ENCODE assay signal across 26 mouse cellular contexts in the genomic region with DNA sequence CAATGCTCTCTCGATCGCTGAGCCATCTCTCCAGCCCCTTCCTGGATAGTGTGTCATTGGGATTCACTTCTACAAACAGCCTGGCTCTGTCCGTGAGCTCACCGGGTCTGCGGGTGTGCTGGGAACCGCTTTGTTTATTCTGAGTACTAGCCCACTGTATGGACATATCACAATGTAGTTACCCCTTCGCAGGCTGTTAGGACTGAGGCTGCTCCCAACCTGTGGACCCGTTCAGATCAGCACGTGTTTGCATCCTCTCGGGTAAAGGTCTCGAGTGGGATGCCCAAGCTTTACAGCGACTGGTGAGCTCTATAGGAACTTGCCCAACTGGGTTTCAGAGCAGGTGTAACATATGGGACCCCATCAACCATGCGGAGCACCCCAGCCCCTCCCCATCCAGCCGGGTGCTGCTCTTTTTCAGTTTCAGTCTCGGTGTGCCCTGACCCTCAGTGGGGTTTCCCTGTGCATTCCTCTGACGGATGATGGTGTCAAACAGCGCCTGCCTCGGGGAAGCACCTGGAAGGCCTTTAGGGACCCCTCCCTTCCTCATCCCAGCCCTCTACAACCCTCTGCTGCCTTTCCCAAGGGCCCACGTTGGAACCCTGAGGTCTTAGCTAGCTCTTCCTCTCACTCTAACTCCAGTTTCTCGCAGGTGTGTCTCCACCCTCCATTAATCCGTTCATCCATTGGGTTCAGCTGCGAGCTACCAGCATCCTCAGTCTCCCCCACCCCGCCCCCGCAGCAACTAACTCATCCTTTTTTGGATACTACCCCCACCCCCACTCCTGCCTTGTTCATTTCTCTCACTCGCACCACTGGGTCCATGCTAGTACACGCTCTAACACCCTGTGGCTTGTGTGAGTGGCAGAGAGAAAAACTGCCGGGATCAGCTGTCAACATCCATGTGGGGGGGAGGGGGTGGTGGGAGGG. TPM values are rescaled to one million over a fixed set of nuclear protein-coding genes. Genes with fewer than 3 reads are reported as not detected.
DNase-seq lines count a peak whose midpoint lies in the region; ATAC-seq and TF ChIP-seq lines count a peak whose summit lies in the region.
"Had no signal": no experiment of that assay in that cellular context is flagged by ENCODE, and none has a peak within 500 bp of the region (broad histone marks: within the 10 kb centered on the region; RNA-seq: fewer than 3 reads in every experiment).

No protein-coding gene starts in this region.

- H3K4me1 ChIP-seq in embryonic facial prominence, embryonic 13.5 days: peaks cover 8% of the 10 kb centered on the region
- H3K4me1 ChIP-seq in embryonic facial prominence, embryonic 10.5 days: peaks cover 25% of the 10 kb centered on the region
- peaks cover 0 to 20% of the 10 kb centered on the region in 2 experiments; a peak in 2 of 4 replicates for H3K4me1 ChIP-seq in ES-E14 (ENCODE audit: control insufficient read depth in 2 of 2, insufficient read depth in 2 of 2, low read length in 2 of 2, poor library complexity in 1 of 2)
- H3K4me1 ChIP-seq: hindbrain, embryonic 15.5 days; neural tube, embryonic 12.5 days had no signal

- no peak overlapping the region for H3K4me2 ChIP-seq in embryonic facial prominence, embryonic 13.5 days
- H3K4me2 ChIP-seq: hindbrain, embryonic 15.5 days; limb, embryonic 15.5 days; neural tube, embryonic 12.5 days had no signal

- no peak overlapping the region for H3K27ac ChIP-seq in embryonic facial prominence, embryonic 13.5 days
- H3K27ac ChIP-seq in embryonic facial prominence, embryonic 10.5 days (replicated peaks): no peak overlapping the region
- H3K27ac ChIP-seq in ES-E14 (ENCODE audit: insufficient read depth, low read depth, low read length, poor library complexity, severe bottlenecking): no peak overlapping the region
- H3K27ac ChIP-seq: gastrocnemius, adult 2 months; hindbrain, embryonic 15.5 days; limb, embryonic 15.5 days; neural tube, embryonic 12.5 days had no signal

- in situ Hi-C loops in ES-E14 (cut with MboI; ENCODE audit: low sequenced_read_pairs in 2 of 2, unreplicated experiment in 2 of 2): loop anchor here in 1 of 2 experiments (5.0 to 10.0 kb wide), 2 partner anchors 37 to 450 kb away; no protein-coding TSS in a partner anchor

- H3K9ac ChIP-seq in embryonic facial prominence, embryonic 13.5 days: no peak overlapping the region
- H3K9ac ChIP-seq in ES-E14 (ENCODE audit: insufficient read depth, low read depth, low read length, poor library complexity, severe bottlenecking): peak overlapping the region; percentile 37; the same call in 1 of the 2 replicates
- H3K9ac ChIP-seq: hindbrain, embryonic 15.5 days; limb, embryonic 15.5 days; neural tube, embryonic 12.5 days had no signal

- H3K36me3 ChIP-seq in embryonic facial prominence, embryonic 13.5 days: no peaks in the 10 kb centered on the region
- no peaks in the 10 kb centered on the region for H3K36me3 ChIP-seq in embryonic facial prominence, embryonic 10.5 days (replicated peaks)
- no peaks in the 10 kb centered on the region for H3K36me3 ChIP-seq in ES-E14 (ENCODE audit: control insufficient read depth, insufficient read depth, low read length, poor library complexity, severe bottlenecking)
- H3K36me3 ChIP-seq in splenic B cell, adult 2 months (ENCODE audit: control insufficient read depth, insufficient read depth, low read length, poor library complexity, severe bottlenecking): no peaks in the 10 kb centered on the region
- H3K36me3 ChIP-seq: hindbrain, embryonic 15.5 days; limb, embryonic 15.5 days; midbrain, embryonic 10.5 days; neural tube, embryonic 12.5 days had no signal

- ATAC-seq in embryonic facial prominence, embryonic 13.5 days (ENCODE audit: insufficient number of reproducible peaks, insufficient read depth, low FRiP score, low TSS enrichment, low read depth): 0 out of 2 replicates have a peak, but pooled peaks have one; percentile 38
- no peak for ATAC-seq in megakaryocyte-erythroid progenitor cell, adult 5-6 weeks (replicated peaks; ENCODE audit: low FRiP score, low TSS enrichment, poor library complexity, severe bottlenecking)
- ATAC-seq: intestine, postnatal 0 days had no signal

- intact Hi-C loops in left cerebral cortex, postnatal 10 days (cut with DNase I): loop anchor here (1.0 to 10.0 kb wide), 2 partner anchors 41 to 450 kb away; no protein-coding TSS in a partner anchor

- DNase-seq in embryonic facial prominence, embryonic 10.5 days (ENCODE audit: low spot score): no peak
- peak; percentile 45 to 51 for DNase-seq in spleen, postnatal 36 days (ENCODE audit: low spot score in 2 of 2)
- DNase-seq in spleen, postnatal 10 days (ENCODE audit: low spot score in 2 of 2): no peak
- no peak for DNase-seq in ES-E14 (ENCODE audit: low read depth, low spot score)
- DNase-seq in splenic B cell, adult 2 months (ENCODE audit: low read depth, low spot score): peak; percentile 77
- no peak for DNase-seq in left cerebral cortex, postnatal 10 days (ENCODE audit: extremely low spot score in 1 of 2, low spot score in 2 of 2)
- DNase-seq: adrenal gland, postnatal 25 days; cerebellum, adult 11 months; cerebellum, postnatal 25 days; embryo, embryonic 11 days; gastrocnemius, adult 2 months; heart, adult 11 months; heart, postnatal 4 days; layer of hippocampus, postnatal 36 days; lung, adult 2 months; lung, postnatal 4 days; right cerebral cortex, adult 18-20 months; thymus, postnatal 25 days had no signal

- peaks cover 8% of the 10 kb centered on the region for H3K9me3 ChIP-seq in embryonic facial prominence, embryonic 13.5 days
- peaks cover 2% of the 10 kb centered on the region; the same call in 1 of the 2 replicates for H3K9me3 ChIP-seq in embryonic facial prominence, embryonic 10.5 days
- H3K9me3 ChIP-seq in ES-E14 (ENCODE audit: control insufficient read depth, insufficient read depth, low read depth, low read length): no peaks in the 10 kb centered on the region
- H3K9me3 ChIP-seq: hindbrain, embryonic 15.5 days; neural tube, embryonic 12.5 days had no signal

- no peak overlapping the region for H3K4me3 ChIP-seq in embryonic facial prominence, embryonic 13.5 days
- H3K4me3 ChIP-seq in embryonic facial prominence, embryonic 10.5 days: no peak overlapping the region
- H3K4me3 ChIP-seq in ES-E14 (ENCODE audit: insufficient read depth in 1 of 2, low read depth in 1 of 2, low read length in 2 of 2, poor library complexity in 1 of 2, severe bottlenecking in 1 of 2): peak overlapping the region in 1 of 2 experiments; percentile 21; a peak in 1 of 4 replicates
- H3K4me3 ChIP-seq: gastrocnemius, adult 2 months; hindbrain, embryonic 15.5 days; limb, embryonic 15.5 days; midbrain, embryonic 10.5 days; neural tube, embryonic 12.5 days had no signal

- 29% methylated on average over 27 of the region's 27 CpGs for WGBS in embryonic facial prominence, embryonic 13.5 days
- 32% methylated on average over 27 of the region's 27 CpGs for WGBS in embryonic facial prominence, embryonic 10.5 days

- peaks cover 4% of the 10 kb centered on the region; the same call in 1 of the 2 replicates for H3K27me3 ChIP-seq in embryonic facial prominence, embryonic 13.5 days
- H3K27me3 ChIP-seq in embryonic facial prominence, embryonic 10.5 days (replicated peaks; ENCODE audit: low read depth, poor library complexity, severe bottlenecking): peaks cover 17% of the 10 kb centered on the region; the same call in 1 of the 2 replicates
- no peaks in the 10 kb centered on the region for H3K27me3 ChIP-seq in splenic B cell, adult 2 months (ENCODE audit: control insufficient read depth, insufficient read depth, low read length, poor library complexity, severe bottlenecking)
- H3K27me3 ChIP-seq: hindbrain, embryonic 15.5 days; limb, embryonic 15.5 days; neural tube, embryonic 12.5 days had no signal

TF ChIP-seq in ES-E14, 5 proteins besides CTCF, POLR2A, EP300 and RAD21:
- TF ChIP-seq ZNF384 (IDR thresholded peaks at IDR 0.05; ENCODE audit: low read depth, low read length): no peak
- TF ChIP-seq HCFC1 (IDR thresholded peaks at IDR 0.05; ENCODE audit: borderline replicate concordance, insufficient read depth, low read length): no peak
- TF ChIP-seq MAFK (IDR thresholded peaks at IDR 0.05; ENCODE audit: insufficient read depth, low read depth, low read length): no peak

RNA-seq across cellular contexts. Expression of a gene that starts 14.1 kb away (rescaled TPM):
- 109 and 141 TPM in 2 replicates for polyA plus RNA-seq in embryonic facial prominence, embryonic 13.5 days (2015; fragmentation: Nextera tagmentation; extraction: Ambion mirVana)
- polyA plus RNA-seq in embryonic facial prominence, embryonic 10.5 days (2016; fragmentation: Nextera tagmentation; extraction: Ambion mirVana): 72.7 and 83.3 TPM in 2 replicates
- 3.3 and 7.1 TPM in 2 replicates for total RNA-seq in ES-E14 (2012; rRNA removed)
- 10 to 100 TPM; 12.0 to 16.0 TPM for total RNA-seq in left cerebral cortex, postnatal 10 days (2021)
- total RNA-seq in megakaryocyte-erythroid progenitor cell, adult 5-6 weeks (2014; fragmentation: Nextera tagmentation): 0.46 TPM in 1 of 2 replicates, not detected in the other
- not detected in 2 replicates for total RNA-seq in megakaryocyte-erythroid progenitor cell, adult 5-6 weeks (2017)
- total RNA-seq: monocyte, adult 5-6 weeks had no signal

RNA-seq across cellular contexts. Expression of a gene that starts 18.1 kb away (rescaled TPM):
- 2.2 and 2.3 TPM in 2 replicates for polyA plus RNA-seq in embryonic facial prominence, embryonic 13.5 days (2015; fragmentation: Nextera tagmentation; extraction: Ambion mirVana)
- 0.58 and 0.83 TPM in 2 replicates for polyA plus RNA-seq in embryonic facial prominence, embryonic 10.5 days (2016; fragmentation: Nextera tagmentation; extraction: Ambion mirVana)
- total RNA-seq in ES-E14 (2012; rRNA removed): 0.31 and 1.3 TPM in 2 replicates
- 10 to 100 TPM; 16.1 to 18.7 TPM for total RNA-seq in left cerebral cortex, postnatal 10 days (2021)
- total RNA-seq in megakaryocyte-erythroid progenitor cell, adult 5-6 weeks (2014; fragmentation: Nextera tagmentation): 66.0 and 87.7 TPM in 2 replicates
- total RNA-seq in megakaryocyte-erythroid progenitor cell, adult 5-6 weeks (2017): 27.4 and 30.2 TPM in 2 replicates

RNA-seq across cellular contexts. Expression of a gene that starts 41.8 kb away (rescaled TPM):
- 101 and 106 TPM in 2 replicates for polyA plus RNA-seq in embryonic facial prominence, embryonic 13.5 days (2015; fragmentation: Nextera tagmentation; extraction: Ambion mirVana)
- 99.7 and 103 TPM in 2 replicates for polyA plus RNA-seq in embryonic facial prominence, embryonic 10.5 days (2016; fragmentation: Nextera tagmentation; extraction: Ambion mirVana)
- 78.4 and 80.1 TPM in 2 replicates for total RNA-seq in ES-E14 (2012; rRNA removed)
- 10 to 100 TPM; 72.7 to 78.3 TPM for total RNA-seq in left cerebral cortex, postnatal 10 days (2021)
- 80.5 and 81.0 TPM in 2 replicates for total RNA-seq in megakaryocyte-erythroid progenitor cell, adult 5-6 weeks (2014; fragmentation: Nextera tagmentation)
- total RNA-seq in megakaryocyte-erythroid progenitor cell, adult 5-6 weeks (2017): 63.1 and 68.9 TPM in 2 replicates

RNA-seq across cellular contexts. Expression of a gene that starts 42.1 kb away (rescaled TPM):
- polyA plus RNA-seq in embryonic facial prominence, embryonic 13.5 days (2015; fragmentation: Nextera tagmentation; extraction: Ambion mirVana): 63.6 and 65.7 TPM in 2 replicates
- polyA plus RNA-seq in embryonic facial prominence, embryonic 10.5 days (2016; fragmentation: Nextera tagmentation; extraction: Ambion mirVana): 79.0 and 80.9 TPM in 2 replicates
- 78.0 and 100 TPM in 2 replicates for total RNA-seq in ES-E14 (2012; rRNA removed)
- 10 to 100 TPM; 29.1 to 35.0 TPM for total RNA-seq in left cerebral cortex, postnatal 10 days (2021)
- total RNA-seq in megakaryocyte-erythroid progenitor cell, adult 5-6 weeks (2014; fragmentation: Nextera tagmentation): 46.6 and 48.1 TPM in 2 replicates
- 38.6 and 45.5 TPM in 2 replicates for total RNA-seq in megakaryocyte-erythroid progenitor cell, adult 5-6 weeks (2017)

Comparison
In these comparisons a context has a peak if more than half of its experiments do, and no peak if none do; other contexts are left out.
1. DNase-seq: peak in spleen, postnatal 36 days (2 of 2) and splenic B cell, adult 2 months (single experiment); none in embryonic facial prominence, embryonic 10.5 days (single experiment), spleen, postnatal 10 days (0 of 2), ES-E14 (single experiment) and left cerebral cortex, postnatal 10 days (0 of 2).